Mouse (Mus musculus) G1E-ER4 (cell line): Measurements from ENCODE around the gene Prdx2. TPM values are rescaled to one million over a fixed set of nuclear protein-coding genes. Genes with fewer than 3 reads are reported as not detected.

Source experiments
- GATA1 ChIP-seq: IDR thresholded peaks from one replicate; pipeline ENCODE4 v1.8.0; 2012; ENCODE audit warnings: low read length, inconsistent platforms
- polyA plus RNA-seq: library from polyadenylated mRNA; stranded (reverse); fragments of >175 nt; gene quantifications from 2 replicates; pipeline ENCODE4 v1.2.3, GENCODE M21; 2012

Prdx2 gene
- polyA plus RNA-seq, 1 experiment = 29.7 TPM

GRCm38 (mm10) chr8:84997649-84998295, 28.4 kb downstream of the Prdx2 start:
- no peak for TF ChIP-seq GATA1

GRCm38 (mm10) chr8:85007686-85008085, 38.3 kb downstream of the Prdx2 start:
- no peak for TF ChIP-seq GATA1

GRCm38 (mm10) chr8:85011242-85011641, 41.9 kb downstream of the Prdx2 start:
- TF ChIP-seq GATA1 = no peak

- TF ChIP-seq GATA1 = no peak
These were observed 43.9 kb downstream of the Prdx2 start for GRCm38 (mm10) chr8:85013230-85013840.

- TF ChIP-seq GATA1 = no peak
These were observed 45.0 kb downstream of the Prdx2 start, which contains the start of gene Best2 for GRCm38 (mm10) chr8:85014431-85014830. Gene Best2, minus strand, starts transcription at chr8:85014531.

GRCm38 (mm10) chr8:85016724-85017123, 47.3 kb downstream of the Prdx2 start:
- no peak for TF ChIP-seq GATA1

- TF ChIP-seq GATA1 = no peak
These were observed 47.8 kb downstream of the Prdx2 start for GRCm38 (mm10) chr8:85017209-85017608.

GRCm38 (mm10) chr8:85021514-85022055, 52.2 kb downstream of the Prdx2 start:
- TF ChIP-seq GATA1 = no peak

GRCm38 (mm10) chr8:85023846-85024245, 54.5 kb downstream of the Prdx2 start:
- no peak for TF ChIP-seq GATA1

Other genes with a start within 250 kb of the Prdx2 start
- gene G430095P16Rik, start 246.6 kb upstream of the Prdx2 start, polyA plus RNA-seq = 17.8 and 20.7 TPM in 2 replicates
- gene Nfix, start 169.2 kb upstream of the Prdx2 start, polyA plus RNA-seq = 16.4 and 17.8 TPM in 2 replicates
- gene Dand5, start 146.8 kb upstream of the Prdx2 start, polyA plus RNA-seq = 1.6 and 1.7 TPM in 2 replicates
- 88.2 and 112 TPM in 2 replicates for gene Gadd45gip1, start 138.1 kb upstream of the Prdx2 start, polyA plus RNA-seq
- 615 and 707 TPM in 2 replicates for gene Rad23a, start 128.9 kb upstream of the Prdx2 start, polyA plus RNA-seq
- 315 and 318 TPM in 2 replicates for gene Calr, start 122.7 kb upstream of the Prdx2 start, polyA plus RNA-seq
- gene Farsa, start 112.6 kb upstream of the Prdx2 start, polyA plus RNA-seq = 149 and 179 TPM in 2 replicates
- gene Syce2, start 97.5 kb upstream of the Prdx2 start, polyA plus RNA-seq = 77.8 and 102 TPM in 2 replicates
- gene Gcdh, start 75.7 kb upstream of the Prdx2 start, polyA plus RNA-seq = 89.9 and 98.4 TPM in 2 replicates
- 371 and 477 TPM in 2 replicates for gene Klf1, start 67.7 kb upstream of the Prdx2 start, polyA plus RNA-seq
- gene Dnase2a, start 61.0 kb upstream of the Prdx2 start, polyA plus RNA-seq = 25.4 and 75.0 TPM in 2 replicates
- gene Mast1, start 32.2 kb upstream of the Prdx2 start, polyA plus RNA-seq = 0.46 and 0.50 TPM in 2 replicates
- not detected in 2 replicates for gene Rtbdn, start 22.6 kb upstream of the Prdx2 start, polyA plus RNA-seq
- not detected in 2 replicates for gene Gm49661, start 154 bp upstream of the Prdx2 start, polyA plus RNA-seq
- 725 and 803 TPM in 2 replicates for gene Rnaseh2a, start 180 bp downstream of the Prdx2 start, polyA plus RNA-seq
- gene Junb, start 9.1 kb downstream of the Prdx2 start, polyA plus RNA-seq = 68.1 and 95.2 TPM in 2 replicates
- gene Hook2, start 21.0 kb downstream of the Prdx2 start, polyA plus RNA-seq = 10.7 and 11.9 TPM in 2 replicates
- 0.03 TPM in 2 replicates for gene Best2, start 44.9 kb downstream of the Prdx2 start, polyA plus RNA-seq
- 97.2 and 187 TPM in 2 replicates for gene Asna1, start 55.7 kb downstream of the Prdx2 start, polyA plus RNA-seq
- 299 and 448 TPM in 2 replicates for gene Trir, start 57.2 kb downstream of the Prdx2 start, polyA plus RNA-seq
- gene Tnpo2, start 67.3 kb downstream of the Prdx2 start, polyA plus RNA-seq = 17.1 and 25.1 TPM in 2 replicates
- 24.7 and 27.7 TPM in 2 replicates for gene Fbxw9, start 90.5 kb downstream of the Prdx2 start, polyA plus RNA-seq
- 1.1 and 1.3 TPM in 2 replicates for gene Gm5741, start 98.4 kb downstream of the Prdx2 start, polyA plus RNA-seq
- gene Dhps, start 102.2 kb downstream of the Prdx2 start, polyA plus RNA-seq = 35.9 and 40.4 TPM in 2 replicates
- gene Wdr83os, start 111.2 kb downstream of the Prdx2 start, polyA plus RNA-seq = 4.1 and 22.5 TPM in 2 replicates
- gene Wdr83, start 111.7 kb downstream of the Prdx2 start, polyA plus RNA-seq = 18.1 and 45.7 TPM in 2 replicates
- gene Man2b1, start 113.7 kb downstream of the Prdx2 start, polyA plus RNA-seq = 9.5 and 11.4 TPM in 2 replicates
- not detected in 2 replicates for gene Zfp791, start 153.5 kb downstream of the Prdx2 start, polyA plus RNA-seq
- not detected in 2 replicates for gene Cks1brt, start 182.3 kb downstream of the Prdx2 start, polyA plus RNA-seq